Mouse (Mus musculus) neutrophil, adult 83 days (primary cell): ENCODE data around the gene Gnpat. TPM values are rescaled to one million over a fixed set of nuclear protein-coding genes. Genes with fewer than 3 reads are reported as not detected.

Source experiments
- total RNA-seq, 2 experiments: library from RNA; stranded (reverse); gene quantifications; one replicate each; pipeline ENCODE4 v1.2.4; 2023

The Gnpat gene
- 10 to 100 TPM; 34.7 to 40.6 TPM for total RNA-seq

DNA sequence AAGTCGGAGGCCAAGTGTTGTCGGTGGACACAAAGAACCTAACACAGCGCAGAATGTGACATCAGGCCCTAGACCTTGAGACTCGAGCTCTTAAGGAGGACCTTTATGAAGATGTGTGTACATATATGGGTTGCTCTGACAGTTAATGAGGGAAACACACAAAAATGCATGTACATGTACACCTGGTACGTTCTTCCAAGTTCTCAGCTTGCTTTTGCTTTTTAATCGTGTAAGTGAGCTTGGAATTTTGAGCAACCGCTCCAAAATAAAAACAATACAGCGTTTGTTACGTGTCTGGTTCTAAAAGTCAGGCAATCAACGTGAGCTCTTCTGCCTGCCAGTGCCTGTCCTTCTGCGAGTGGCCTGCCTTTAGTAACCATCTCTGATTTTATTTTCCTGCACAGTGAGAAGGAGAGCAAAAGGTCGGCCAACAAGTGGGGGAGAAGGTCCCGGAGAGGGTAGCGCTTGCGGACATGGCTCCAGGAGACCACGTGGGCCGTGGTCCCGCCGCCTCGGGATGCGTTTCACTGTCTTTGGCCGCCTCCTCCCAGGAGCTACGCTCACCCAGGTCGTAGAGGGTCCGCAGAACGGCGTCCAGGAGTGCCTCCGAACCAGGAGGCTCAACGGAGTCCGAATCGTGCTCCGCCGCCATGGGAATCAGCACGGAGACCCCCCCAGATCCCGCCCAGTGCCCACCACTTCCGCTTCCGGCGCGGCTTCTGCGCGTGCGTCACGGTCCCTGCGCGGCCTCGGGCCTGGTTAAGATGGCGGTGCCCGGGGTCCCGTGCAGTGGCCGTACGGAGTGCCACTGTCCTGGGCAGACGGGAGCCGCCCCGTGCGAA is at the start of gene Gnpat, which contains the start of gene 2810004N23Rik:
TSS of gene Gnpat (plus strand) at position 713 of the 842 bp plus-strand sequence.
TSS of gene 2810004N23Rik (minus strand) at position 800 of the 842 bp plus-strand sequence.

DNA sequence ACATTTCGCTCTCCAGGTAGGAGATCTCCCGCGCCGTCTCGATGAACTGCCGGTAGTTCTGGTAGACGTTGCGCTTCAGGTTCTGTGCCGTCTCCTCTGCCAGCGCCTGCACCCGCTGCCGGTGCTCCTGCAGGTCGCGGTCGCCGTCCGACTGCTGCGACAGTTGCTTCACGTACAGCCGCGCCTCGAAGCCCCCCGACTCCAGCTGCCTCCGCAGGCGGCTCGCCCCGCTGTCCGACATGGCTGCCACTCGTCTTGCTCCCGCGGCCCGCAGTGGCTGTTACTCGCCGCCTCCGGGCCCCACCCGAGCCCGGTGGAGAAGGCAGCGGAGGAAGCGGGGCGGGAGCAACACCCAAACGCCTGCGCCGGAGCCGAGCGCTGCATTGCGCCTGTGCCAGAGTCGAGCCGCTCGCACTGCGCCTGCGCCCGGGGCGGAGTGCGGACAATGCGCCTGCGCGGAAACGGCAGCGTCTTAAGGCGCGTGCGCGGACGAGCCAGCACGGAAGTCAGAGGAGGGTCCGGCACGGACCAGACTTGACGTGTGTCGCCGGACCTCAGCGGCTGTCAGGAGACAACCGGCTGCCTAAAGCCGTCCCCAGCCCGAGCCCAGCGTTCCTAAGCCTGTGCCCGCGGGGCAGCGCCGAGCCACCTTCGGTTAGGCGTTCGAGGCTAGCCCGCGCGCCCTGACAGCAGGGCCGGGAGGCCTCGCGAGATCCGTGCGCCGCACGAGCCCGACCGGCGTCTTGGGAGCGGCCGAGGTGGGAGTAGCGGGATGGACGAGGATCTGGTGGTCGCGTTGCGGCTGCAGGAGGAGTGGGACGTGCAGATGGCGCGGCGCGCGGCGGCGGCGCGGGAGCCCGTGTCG is 34.8 kb downstream of the Gnpat start, which contains the start of the genes Exoc8 and Sprtn:
TSS of gene Exoc8 (minus strand) at position 320 of the 865 bp plus-strand sequence.
TSS of gene Sprtn (plus strand) at position 501 of the 865 bp plus-strand sequence.

Other genes with a start within 250 kb of the Gnpat start
- 1 to 10 TPM; 6.4 to 8.1 TPM for gene 2310022B05Rik, start 199.7 kb upstream of the Gnpat start, total RNA-seq
- gene Ttc13, start 141.1 kb upstream of the Gnpat start, total RNA-seq = 10 to 100 TPM; 43.7 to 51.1 TPM
- gene Arv1, start 140.9 kb upstream of the Gnpat start, total RNA-seq = 1 to 10 TPM; 2.7 to 4.0 TPM
- gene Fam89a, start 111.2 kb upstream of the Gnpat start, total RNA-seq = 1 to 10 TPM in 1 of 2 experiments, under 1 TPM in 1; 0.85 to 1.0 TPM
- not detected for gene Trim67, start 69.9 kb upstream of the Gnpat start, total RNA-seq
- 1 to 10 TPM; 8.0 to 8.5 TPM for gene 2810004N23Rik, start 87 bp downstream of the Gnpat start, total RNA-seq
- gene Exoc8, start 34.7 kb downstream of the Gnpat start, total RNA-seq = 10 to 100 TPM; 16.3 to 17.5 TPM
- gene Sprtn, start 34.9 kb downstream of the Gnpat start, total RNA-seq = 10 to 100 TPM; 18.7 to 19.2 TPM
- gene Egln1, start 86.3 kb downstream of the Gnpat start, total RNA-seq = 10 to 100 TPM; 20.1 to 21.6 TPM
- gene Tsnax, start 150.0 kb downstream of the Gnpat start, total RNA-seq = 10 to 100 TPM; 19.6 to 19.9 TPM
- 1 to 10 TPM; 4.6 to 6.8 TPM for gene Disc1, start 191.2 kb downstream of the Gnpat start, total RNA-seq